Mouse (Mus musculus) midbrain, embryonic 12.5 days (tissue): ENCODE measurements around the gene Mrfap1. TPM values are rescaled to one million over a fixed set of nuclear protein-coding genes. Genes with fewer than 3 reads are reported as not detected.
"Not testable (repeated sequence)": the region's sequence is repeated elsewhere in the genome, so short reads cannot be mapped to it uniquely, and the experiment has no call there.

ENCODE experiments used
- ATAC-seq: fragments of 200-750 bp; cut with Nextera tagmentation; 2 replicates; pipeline ENCODE4 v1.8.0; 2017; ENCODE audit warnings: low read depth, moderate TSS enrichment, moderate library complexity; ENCODE audit not compliant: low FRiP score
- H3K27ac ChIP-seq: fragments of 300-500 bp; sonication (generic); replicated peaks from 2 replicates; pipeline ENCODE4 v1.5.1; 2016; ENCODE audit warnings: mild to moderate bottlenecking
- H3K27me3 ChIP-seq: fragments of 300-500 bp; sonication (generic); 2 replicates; pipeline ENCODE4 v1.6.1; 2016; ENCODE audit warnings: mild to moderate bottlenecking
- H3K36me3 ChIP-seq: fragments of 300-500 bp; sonication (generic); 2 replicates; pipeline ENCODE4 v1.6.1; 2016
- H3K4me1 ChIP-seq: fragments of 300-500 bp; sonication (generic); 2 replicates; pipeline ENCODE4 v1.6.1; 2016
- H3K4me2 ChIP-seq: fragments of 300-500 bp; sonication (generic); replicated peaks from 2 replicates; pipeline ENCODE4 v1.6.1; 2016; ENCODE audit warnings: mild to moderate bottlenecking, moderate library complexity
- H3K4me3 ChIP-seq: fragments of 300-500 bp; sonication (generic); 2 replicates; pipeline ENCODE4 v1.5.1; 2016; ENCODE audit warnings: mild to moderate bottlenecking
- H3K9ac ChIP-seq: fragments of 300-500 bp; sonication (generic); replicated peaks from 2 replicates; pipeline ENCODE4 v1.6.1; 2016; ENCODE audit warnings: mild to moderate bottlenecking, moderate library complexity
- H3K9me3 ChIP-seq: fragments of 300-500 bp; sonication (generic); 2 replicates; pipeline ENCODE4 v1.6.1; 2016; ENCODE audit warnings: mild to moderate bottlenecking
- WGBS: fragments of 180-500 bp; shearing (Covaris S2); methylation state at CpG from one replicate; pipeline ENCODE4 v1.1.7; 2016; 5-methylcytosine and 5-hydroxymethylcytosine counted together
- polyA plus RNA-seq: library from polyadenylated mRNA; unstranded; fragments of >200 nt; fragmentation: Nextera tagmentation; extraction: Ambion mirVana; gene quantifications from 2 replicates; pipeline ENCODE4 v1.2.1, GENCODE M21; 2016

Gene Mrfap1
- polyA plus RNA-seq, result 455 and 483 TPM in 2 replicates

DNA sequence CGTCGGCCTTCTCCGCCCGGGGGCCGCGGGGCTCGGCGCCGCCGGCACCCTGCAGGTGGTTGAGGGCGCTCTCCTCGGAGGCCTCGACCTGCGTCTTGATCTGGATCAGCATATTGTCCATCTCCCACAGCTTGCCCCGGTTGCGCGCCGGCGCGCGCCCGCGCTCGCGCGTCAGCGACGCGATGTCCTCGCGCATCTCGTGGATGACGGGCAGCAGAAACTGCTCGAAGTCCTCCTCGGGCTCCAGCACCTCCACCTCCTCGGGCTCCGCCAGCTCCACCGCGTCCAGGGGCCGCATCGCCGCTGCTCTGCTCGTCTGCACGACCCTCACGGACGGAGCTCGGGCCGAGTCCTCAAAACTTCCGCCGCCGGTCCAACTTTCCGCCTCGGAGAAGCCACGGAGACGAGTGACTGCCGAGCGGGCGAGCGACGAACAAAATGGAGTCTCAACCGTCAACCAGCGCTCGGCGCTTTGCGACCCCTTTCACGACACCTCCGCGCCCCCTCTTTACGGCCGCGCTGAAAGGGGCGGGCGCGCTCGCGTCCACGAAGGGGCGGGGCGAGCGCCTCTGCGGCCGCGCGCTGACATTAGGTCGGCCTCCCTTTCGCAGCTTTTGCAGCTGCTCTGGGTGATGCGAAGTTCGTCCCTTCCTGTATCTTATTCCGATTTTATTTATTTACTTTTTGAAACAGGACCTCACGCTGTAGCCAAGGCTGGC is at the start of gene Mrfap1:
Gene Mrfap1 (minus strand): TSS at position 477 of the 719 bp plus-strand sequence.
- H3K9ac ChIP-seq, result peak within 1 kb of the TSS; percentile 89
- H3K4me1 ChIP-seq, H3K27me3 ChIP-seq, H3K9me3 ChIP-seq: not testable (repeated sequence)
- under 1% methylated on average over 90 of the region's 90 CpGs for WGBS
- H3K4me2 ChIP-seq, result peak within 1 kb of the TSS; percentile 64
- peak within 1 kb of the TSS; percentile 94 for H3K27ac ChIP-seq
- peaks cover 17% of the 10 kb centered on the region for H3K36me3 ChIP-seq
- H3K4me3 ChIP-seq, result peak within 1 kb of the TSS; percentile 74
- peak; percentile 88 for ATAC-seq

DNA sequence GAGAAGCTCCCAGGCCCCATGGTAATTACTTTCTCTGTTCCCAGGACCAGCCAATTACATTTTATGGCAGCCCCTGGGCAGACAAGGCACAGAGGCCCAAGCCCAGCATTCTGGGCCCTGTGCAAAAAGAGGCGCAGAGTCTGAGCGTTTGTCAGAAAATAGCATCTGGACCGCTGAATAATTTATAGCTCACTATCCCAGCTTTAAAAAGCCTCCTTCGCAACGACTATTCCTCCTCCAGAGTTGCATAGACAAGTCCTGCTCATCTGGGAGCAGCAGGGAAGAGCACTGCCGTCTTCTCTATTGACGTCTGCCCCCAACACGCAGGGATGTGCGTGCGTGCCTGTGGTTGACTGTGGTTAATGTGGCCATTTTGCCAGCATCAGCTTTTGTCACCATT is 47.9 kb upstream of the Mrfap1 start:
- H3K9ac ChIP-seq, result no peak overlapping the region
- H3K4me2 ChIP-seq, result no peak overlapping the region
- 90% methylated on average over 10 of the region's 10 CpGs for WGBS
- no peaks in the 10 kb centered on the region for H3K27me3 ChIP-seq
- H3K9me3 ChIP-seq, result no peaks in the 10 kb centered on the region
- H3K27ac ChIP-seq, result 0 out of 2 replicates have a peak overlapping the region, but pooled peaks have one; percentile 6
- no peaks in the 10 kb centered on the region for H3K36me3 ChIP-seq
- H3K4me1 ChIP-seq, result no peaks in the 10 kb centered on the region
- no peak overlapping the region for H3K4me3 ChIP-seq
- ATAC-seq, result no peak

DNA sequence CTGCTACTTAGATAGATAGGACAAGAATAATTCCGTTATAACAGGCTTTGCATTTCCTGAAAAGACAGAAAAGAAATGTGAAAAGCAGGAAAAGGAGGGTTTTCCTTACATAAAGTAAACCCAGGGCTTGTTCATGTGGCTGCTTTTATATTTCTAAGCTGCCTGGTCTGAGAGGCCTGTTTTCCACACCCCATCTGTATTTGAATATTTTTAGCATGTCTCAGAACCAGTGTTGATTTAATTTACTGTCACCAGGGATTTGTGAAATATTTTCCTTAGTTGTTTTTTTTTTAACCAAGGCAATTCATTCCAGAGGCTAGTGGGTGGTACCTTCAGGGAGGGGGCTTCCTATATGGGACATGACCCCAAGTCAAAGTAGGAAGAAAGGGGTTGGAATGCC is 45.1 kb upstream of the Mrfap1 start:
- Histone ChIP-seq H3K4me2 (no peak overlapping the region), H3K36me3 (no peaks in the 10 kb centered on the region), H3K4me1 (no peaks in the 10 kb centered on the region), H3K27ac (no peak overlapping the region), H3K4me3 (no peak overlapping the region), H3K9me3 (no peaks in the 10 kb centered on the region), H3K9ac (no peak overlapping the region), H3K27me3 (peaks cover 5% of the 10 kb centered on the region; the same call in 1 of the 2 replicates)
- no peak for ATAC-seq
- WGBS, result 83% methylated on average over 1 of the region's 1 CpGs

DNA sequence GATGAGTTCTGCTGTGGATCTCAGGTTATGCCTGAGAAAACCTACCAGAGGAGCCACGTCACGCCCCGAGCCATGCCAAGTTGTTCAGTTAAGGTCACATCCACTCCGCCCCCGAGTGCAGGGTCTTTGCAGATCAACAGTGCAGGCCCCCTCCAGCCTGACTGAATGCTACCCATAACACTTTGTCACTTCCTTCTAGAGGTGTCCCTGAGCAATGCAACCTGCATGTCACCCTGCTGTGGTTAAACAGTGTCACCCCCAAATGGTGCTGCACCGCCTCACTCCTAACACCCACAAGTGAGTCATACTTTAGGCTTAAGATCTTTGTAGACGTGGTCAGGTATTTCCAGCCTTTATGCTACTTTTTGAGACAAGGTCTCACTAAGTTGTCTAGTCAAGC is 43.5 kb upstream of the Mrfap1 start:
- Histone ChIP-seq H3K27me3 (peaks cover 8% of the 10 kb centered on the region; the same call in 1 of the 2 replicates), H3K27ac (no peak overlapping the region), H3K4me2 (no peak overlapping the region), H3K9me3 (no peaks in the 10 kb centered on the region), H3K36me3 (no peaks in the 10 kb centered on the region), H3K4me1 (no peaks in the 10 kb centered on the region), H3K9ac (no peak overlapping the region), H3K4me3 (no peak overlapping the region)
- ATAC-seq, result no peak
- 85% methylated on average over 7 of the region's 7 CpGs for WGBS

DNA sequence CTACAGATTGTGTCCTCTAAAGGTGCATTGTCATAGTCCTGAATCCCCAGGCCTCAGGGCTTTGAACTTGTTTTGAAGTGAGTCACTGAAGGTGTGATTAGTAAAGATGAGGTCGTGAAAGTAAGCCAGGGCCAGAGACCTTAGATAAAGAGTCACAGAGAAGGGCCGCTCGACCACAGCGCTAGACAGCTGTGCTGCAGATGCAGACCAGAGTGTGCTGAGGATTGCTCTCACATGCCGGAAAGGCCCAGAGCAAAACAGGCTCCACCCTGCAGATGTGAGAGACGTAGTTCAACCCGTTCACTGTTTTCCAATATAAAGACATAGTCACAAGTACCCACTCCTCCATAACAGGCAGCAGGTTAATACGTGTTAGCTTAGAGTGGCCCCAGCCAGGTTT is 43.0 kb upstream of the Mrfap1 start:
- Histone ChIP-seq H3K4me3 (no peak overlapping the region), H3K4me2 (no peak overlapping the region)
- WGBS, result 76% methylated on average over 8 of the region's 8 CpGs

DNA sequence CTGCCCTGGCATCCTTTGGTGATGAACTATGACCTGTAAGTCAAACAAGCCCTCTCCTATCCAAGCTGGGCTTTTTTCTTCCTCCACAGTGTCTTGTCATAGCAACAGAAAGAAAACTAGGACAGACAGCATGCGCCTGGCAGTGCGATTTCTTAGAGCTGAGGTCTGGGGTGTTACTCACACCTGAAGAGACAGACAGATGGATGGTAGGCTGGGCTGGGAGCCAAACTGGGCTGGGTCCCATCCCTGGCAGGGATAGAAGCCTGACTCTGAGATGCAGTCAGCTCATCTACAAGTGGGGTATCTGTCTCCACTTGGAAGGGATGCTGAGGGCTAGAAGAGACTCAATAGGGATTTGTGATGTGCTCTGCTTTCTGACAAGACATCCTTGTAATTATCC is 42.5 kb upstream of the Mrfap1 start:
- no peak for ATAC-seq
- no peak overlapping the region for H3K4me2 ChIP-seq
- H3K9me3 ChIP-seq, result no peaks in the 10 kb centered on the region
- no peak overlapping the region for H3K4me3 ChIP-seq
- H3K27ac ChIP-seq, result no peak overlapping the region
- H3K27me3 ChIP-seq, result peaks cover 8% of the 10 kb centered on the region; the same call in 1 of the 2 replicates
- H3K4me1 ChIP-seq, result no peaks in the 10 kb centered on the region
- H3K9ac ChIP-seq, result no peak overlapping the region
- WGBS, result 82% methylated on average over 2 of the region's 2 CpGs
- H3K36me3 ChIP-seq, result no peaks in the 10 kb centered on the region

More for the DNA sequence above, 43.0 kb upstream of the Mrfap1 start:
- Histone ChIP-seq H3K27me3 (peaks cover 8% of the 10 kb centered on the region; the same call in 1 of the 2 replicates), H3K9ac (no peak overlapping the region), H3K36me3 (no peaks in the 10 kb centered on the region), H3K4me1 (no peaks in the 10 kb centered on the region), H3K9me3 (no peaks in the 10 kb centered on the region), H3K27ac (no peak overlapping the region)
- ATAC-seq, result no peak

DNA sequence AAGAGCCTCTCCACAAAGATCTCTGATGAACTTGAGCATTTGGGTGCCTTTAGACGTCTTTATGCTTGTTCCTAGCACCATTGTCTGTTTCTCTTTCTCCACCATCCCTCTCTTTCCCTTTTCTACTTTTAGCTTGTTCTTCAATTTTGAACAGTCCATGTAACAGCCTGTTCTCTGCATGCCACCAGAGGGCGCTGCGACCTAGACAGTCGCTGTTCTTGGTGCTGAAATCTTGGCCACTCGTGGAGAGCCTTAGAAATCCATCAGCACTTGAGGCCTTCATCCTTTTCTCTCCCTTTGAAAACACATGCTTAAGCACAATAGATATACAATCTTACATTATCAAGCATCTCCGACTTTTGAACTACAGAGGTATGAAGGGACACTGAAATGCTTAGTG is 39.4 kb upstream of the Mrfap1 start:
- Histone ChIP-seq H3K9ac (no peak overlapping the region), H3K27me3 (peaks cover 8% of the 10 kb centered on the region; the same call in 1 of the 2 replicates), H3K9me3 (no peaks in the 10 kb centered on the region), H3K4me1 (no peaks in the 10 kb centered on the region), H3K4me2 (no peak overlapping the region), H3K36me3 (no peaks in the 10 kb centered on the region), H3K27ac (no peak overlapping the region), H3K4me3 (no peak overlapping the region)
- ATAC-seq, result no peak
- 4% methylated on average over 6 of the region's 6 CpGs for WGBS

DNA sequence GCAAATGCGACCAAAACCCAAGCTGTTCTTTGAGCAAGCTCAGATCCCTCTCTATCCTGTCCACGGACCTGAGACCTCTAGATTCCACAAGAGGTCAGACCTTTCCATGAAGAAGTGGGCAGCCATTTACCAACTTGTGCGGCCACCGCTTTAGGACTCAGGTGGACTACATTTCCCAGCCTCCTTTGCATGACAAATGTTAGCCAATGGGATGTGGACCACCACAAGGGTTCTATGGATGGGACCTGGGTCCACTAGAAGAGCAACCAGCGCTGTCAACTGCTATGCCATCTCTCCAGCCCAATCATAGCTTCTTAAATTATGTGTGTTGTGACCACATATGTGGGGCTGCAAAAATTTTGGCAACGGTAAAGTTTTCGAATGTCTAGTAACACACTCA is 34.7 kb upstream of the Mrfap1 start:
- Histone ChIP-seq H3K36me3 (0 out of 2 replicates have a peak, but pooled peaks cover 5% of the 10 kb centered on the region), H3K4me3 (no peak overlapping the region; the same call in 1 of the 2 replicates), H3K9me3 (no peaks in the 10 kb centered on the region), H3K9ac (no peak overlapping the region), H3K27me3 (no peaks in the 10 kb centered on the region), H3K27ac (no peak overlapping the region), H3K4me1 (peaks cover 11% of the 10 kb centered on the region; the same call in 1 of the 2 replicates), H3K4me2 (peak overlapping the region; percentile 72; the same call in 1 of the 2 replicates)
- peak; percentile 36 for ATAC-seq
- 65% methylated on average over 7 of the region's 7 CpGs for WGBS

DNA sequence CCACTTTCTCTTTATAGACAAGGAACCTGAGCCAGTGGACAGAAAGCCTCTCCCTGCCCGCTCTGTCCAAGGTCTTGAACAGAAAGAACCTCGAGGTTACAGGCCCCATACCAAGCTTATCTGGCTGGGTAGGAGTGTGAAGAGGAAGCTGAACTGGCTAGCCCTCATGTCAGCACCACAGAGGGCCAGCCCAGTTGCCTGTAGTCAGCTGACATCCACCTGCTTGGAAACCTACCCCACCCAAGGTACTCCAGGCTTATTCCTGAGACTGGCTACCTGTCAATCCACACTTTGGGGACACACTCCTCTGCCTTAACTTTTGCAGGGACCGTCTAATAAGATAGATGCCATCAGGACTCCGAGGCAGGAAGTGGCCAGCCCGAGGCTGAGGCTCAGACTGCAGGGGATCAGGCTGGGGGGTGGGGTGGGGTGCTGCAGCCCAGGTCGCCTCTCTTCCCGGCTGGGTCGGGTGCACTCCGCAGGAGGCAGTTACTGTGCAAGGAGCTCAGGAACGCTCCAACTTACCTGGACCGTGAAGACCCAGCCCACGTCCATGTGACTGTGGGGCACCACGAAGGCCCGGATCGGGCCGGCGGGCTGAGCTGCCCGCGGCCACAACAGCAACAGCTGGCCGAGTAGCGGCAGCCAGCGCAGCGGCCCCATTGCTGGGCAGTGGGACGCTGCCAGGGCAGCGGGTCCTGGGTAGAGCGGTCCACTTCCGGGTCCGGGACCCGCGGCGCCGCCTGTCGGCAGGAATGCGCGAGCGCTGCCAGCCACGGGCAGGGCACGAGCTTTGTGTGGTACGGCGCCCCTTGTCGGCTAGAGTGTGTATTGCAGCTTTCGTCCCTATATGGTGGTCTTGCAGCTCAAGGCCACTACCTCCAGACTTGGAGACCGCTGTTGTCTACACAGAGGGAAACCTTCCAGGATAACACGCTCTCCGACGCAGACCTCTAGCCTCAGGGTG is 33.6 kb upstream of the Mrfap1 start, which contains the start of gene Man2b2:
Gene Man2b2 (minus strand): TSS at position 741 of the 967 bp plus-strand sequence.
- H3K4me2 ChIP-seq, result peak within 1 kb of the TSS; percentile 72
- H3K4me1 ChIP-seq, result peaks cover 11% of the 10 kb centered on the region; the same call in 1 of the 2 replicates
- peak; percentile 87 for ATAC-seq
- no peaks in the 10 kb centered on the region for H3K9me3 ChIP-seq
- no peak within 1 kb of the TSS for H3K27ac ChIP-seq
- peaks cover 14% of the 10 kb centered on the region; the same call in 1 of the 2 replicates for H3K36me3 ChIP-seq
- H3K9ac ChIP-seq, result peak within 1 kb of the TSS; percentile 59
- no peaks in the 10 kb centered on the region for H3K27me3 ChIP-seq
- peak within 1 kb of the TSS; percentile 63 for H3K4me3 ChIP-seq
- WGBS, result 4% methylated on average over 46 of the region's 46 CpGs

DNA sequence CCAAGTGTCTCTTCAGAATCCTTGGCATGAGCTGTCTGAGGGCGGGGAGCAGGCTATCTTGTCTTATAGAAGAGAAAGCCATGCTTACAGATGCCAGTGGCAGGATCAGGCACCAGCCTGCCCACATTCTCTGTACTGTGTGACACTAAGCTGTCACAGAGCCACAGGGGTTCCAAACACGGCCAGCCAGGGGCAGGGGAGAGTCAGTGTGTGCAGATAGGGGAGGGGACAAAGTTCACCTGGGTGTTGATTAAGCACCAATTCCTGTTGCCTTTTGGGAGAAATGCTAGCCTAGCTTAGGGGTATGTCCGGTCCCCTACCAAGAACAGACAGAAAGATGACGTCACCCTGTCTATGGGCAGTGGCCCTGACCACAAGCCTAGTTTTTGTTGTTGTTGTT is 32.5 kb upstream of the Mrfap1 start:
- no peak overlapping the region for H3K9ac ChIP-seq
- WGBS, result 84% methylated on average over 4 of the region's 4 CpGs
- no peaks in the 10 kb centered on the region for H3K9me3 ChIP-seq
- H3K36me3 ChIP-seq, result peaks cover 16% of the 10 kb centered on the region; the same call in 1 of the 2 replicates
- no peak overlapping the region for H3K4me2 ChIP-seq
- no peak for ATAC-seq
- no peak overlapping the region for H3K27ac ChIP-seq
- H3K27me3 ChIP-seq, result no peaks in the 10 kb centered on the region
- H3K4me1 ChIP-seq, result peaks cover 11% of the 10 kb centered on the region; the same call in 1 of the 2 replicates
- no peak overlapping the region for H3K4me3 ChIP-seq

DNA sequence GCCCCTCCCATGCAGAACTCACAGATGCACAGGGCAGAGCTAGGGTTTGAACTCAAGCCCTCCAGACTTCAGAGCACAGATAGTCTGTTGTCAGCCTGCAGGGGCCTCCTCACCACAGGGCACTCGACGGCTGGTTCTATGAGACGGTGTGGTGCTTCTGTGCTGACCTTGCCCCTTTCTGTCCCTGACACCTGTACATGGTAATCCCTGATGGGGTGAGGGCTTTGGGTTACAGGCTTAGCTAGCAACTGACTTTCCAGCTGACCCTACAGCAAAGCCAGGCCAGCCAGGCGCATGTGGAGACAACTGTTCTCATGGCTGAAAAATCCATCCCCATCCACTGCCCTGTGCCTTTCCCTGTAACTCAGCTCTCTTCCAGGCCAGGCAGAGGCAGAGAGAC is 26.3 kb upstream of the Mrfap1 start:
- H3K9me3 ChIP-seq, result no peaks in the 10 kb centered on the region
- no peaks in the 10 kb centered on the region for H3K4me1 ChIP-seq
- H3K4me2 ChIP-seq, result no peak overlapping the region
- no peak for ATAC-seq
- no peaks in the 10 kb centered on the region for H3K27me3 ChIP-seq
- WGBS, result 95% methylated on average over 4 of the region's 4 CpGs
- H3K36me3 ChIP-seq, result peaks cover 40% of the 10 kb centered on the region; the same call in 1 of the 2 replicates
- H3K27ac ChIP-seq, result no peak overlapping the region
- H3K9ac ChIP-seq, result no peak overlapping the region
- H3K4me3 ChIP-seq, result no peak overlapping the region
